11 mouse cellular contexts compared by ENCODE assay signal in genomic region chr2:18906421-18907084, GRCm38 (mm10).
DNase-seq lines count a peak whose midpoint lies in the region; ATAC-seq and TF ChIP-seq lines count a peak whose summit lies in the region.
"Had no signal": no experiment of that assay in that cellular context is flagged by ENCODE, and none has a peak within 500 bp of the region (broad histone marks: within the 10 kb centered on the region; RNA-seq: fewer than 3 reads in every experiment).

No protein-coding gene starts in this region.

- H3K9me3 ChIP-seq in CH12.LX (replicated peaks; ENCODE audit: low read length) = no peaks in the 10 kb centered on the region
- no peaks in the 10 kb centered on the region for H3K9me3 ChIP-seq in hindbrain, embryonic 16.5 days (ENCODE audit: control insufficient read depth, low read length)

- dilution Hi-C loops in CH12.LX (cut with MboI; ENCODE audit: extremely low pct_ligation_motif_present, extremely low pct_unique_long_range_greater_than_20kb, low sequenced_read_pairs) = no loop called here

- H3K4me3 ChIP-seq in CH12.LX (replicated peaks in 1 of 3; ENCODE audit: low read depth in 2 of 3, low read length in 2 of 3, poor library complexity in 1 of 3) = no peak overlapping the region
- H3K4me3 ChIP-seq in hindbrain, embryonic 16.5 days (ENCODE audit: low read length) = no peak overlapping the region

- no peaks in the 10 kb centered on the region for H3K27me3 ChIP-seq in CH12.LX (replicated peaks)
- H3K27me3 ChIP-seq in hindbrain, embryonic 16.5 days (replicated peaks; ENCODE audit: control insufficient read depth, insufficient read depth, low read length) = no peaks in the 10 kb centered on the region

- intact Hi-C loops in heart, postnatal 25 days (cut with DNase I) = no loop called here

- TF ChIP-seq RAD21 in CH12.LX (IDR thresholded peaks at IDR 0.05; ENCODE audit: low read depth, low read length) = no peak; the same call in 1 of the 2 replicates

- no peak for TF ChIP-seq POLR2A in CH12.LX (IDR thresholded peaks at IDR 0.05; ENCODE audit: low read depth, low read length)

- H3K4me2 ChIP-seq in CH12.LX (ENCODE audit: insufficient read depth, low read depth, poor library complexity, severe bottlenecking) = no peak overlapping the region
- no peak overlapping the region for H3K4me2 ChIP-seq in hindbrain, embryonic 16.5 days (ENCODE audit: low read length)
- H3K4me2 ChIP-seq: lung, embryonic 14.5 days had no signal

- DNase-seq in frontal cortex, postnatal 10 days (ENCODE audit: low spot score in 2 of 2) = no peak
- DNase-seq in CH12.LX (ENCODE audit: extremely low read depth) = no peak
- DNase-seq in cerebellum, adult 9-11 months = peak; percentile 55
- DNase-seq in heart, postnatal 25 days (ENCODE audit: low spot score) = no peak
- no peak for DNase-seq in heart, adult 9 months (ENCODE audit: low spot score in 2 of 2)
- DNase-seq: thymus, postnatal 36 days had no signal

- peak; percentile 59; the same call in 1 of the 2 replicates for ATAC-seq in frontal cortex, adult (ENCODE audit: low TSS enrichment)
- peak; percentile 97 for ATAC-seq in hindbrain, embryonic 16.5 days
- no peak for ATAC-seq in activated CD4-positive, CD25-positive, alpha-beta regulatory T cell, adult 4 months

- H3K9ac ChIP-seq in CH12.LX (ENCODE audit: insufficient read depth, low read depth) = no peak overlapping the region
- H3K9ac ChIP-seq in hindbrain, embryonic 16.5 days (ENCODE audit: low read depth, low read length) = no peak overlapping the region
- H3K9ac ChIP-seq: lung, embryonic 14.5 days had no signal

- peak in 1 of 2 experiments; percentile 28; a peak in 1 of 4 replicates for TF ChIP-seq CTCF in CH12.LX (conservative IDR thresholded peaks at IDR 0.05 in 1 of 2, IDR thresholded peaks at IDR 0.05 in 1 of 2; ENCODE audit: low read depth in 2 of 2, low read length in 2 of 2)

- in situ Hi-C loops in CH12.LX (cut with MboI; ENCODE audit: low pct_ligation_motif_present, low pct_unique_long_range_greater_than_20kb, low sequenced_read_pairs) = no loop called here

- H3K27ac ChIP-seq in CH12.LX (ENCODE audit: insufficient read depth, low read depth) = no peak overlapping the region
- H3K27ac ChIP-seq in hindbrain, embryonic 16.5 days (ENCODE audit: low read depth, low read length) = no peak overlapping the region; the same call in 1 of the 2 replicates
- H3K27ac ChIP-seq: kidney, postnatal 0 days had no signal

- peaks cover 4 to 89% of the 10 kb centered on the region in 2 experiments; a peak in 3 of 4 replicates for H3K4me1 ChIP-seq in CH12.LX (ENCODE audit: control insufficient read depth in 1 of 2, insufficient read depth in 2 of 2)
- no peaks in the 10 kb centered on the region for H3K4me1 ChIP-seq in hindbrain, embryonic 16.5 days (ENCODE audit: control insufficient read depth, insufficient read depth, low read depth, low read length)

- H3K36me3 ChIP-seq in CH12.LX (replicated peaks in 1 of 2; ENCODE audit: control insufficient read depth in 1 of 2, insufficient read depth in 1 of 2, low read length in 1 of 2) = peaks cover 0 to 62% of the 10 kb centered on the region in 2 experiments
- no peaks in the 10 kb centered on the region for H3K36me3 ChIP-seq in hindbrain, embryonic 16.5 days (ENCODE audit: control insufficient read depth, insufficient read depth, low read length)

- WGBS in hindbrain, embryonic 16.5 days = 32% methylated on average over 2 of the region's 2 CpGs

- no peak for TF ChIP-seq EP300 in CH12.LX (IDR thresholded peaks at IDR 0.05; ENCODE audit: low read length)

- no peaks in the 10 kb centered on the region; the same call in 1 of the 2 replicates for H3K79me2 ChIP-seq in CH12.LX (replicated peaks; ENCODE audit: control insufficient read depth, extremely low read depth, insufficient read depth, poor library complexity, severe bottlenecking)

TF ChIP-seq in CH12.LX, 34 proteins besides CTCF, POLR2A, EP300 and RAD21:
- TF ChIP-seq HCFC1 (IDR thresholded peaks at IDR 0.05; ENCODE audit: low read depth, low read length) (no peak), SMC3 (IDR thresholded peaks at IDR 0.05; ENCODE audit: low read depth, low read length) (0 out of 2 replicates have a peak, but pooled peaks have one; percentile 2), RCOR1 (conservative IDR thresholded peaks at IDR 0.05; ENCODE audit: low read depth, low read length) (no peak), USF2 (conservative IDR thresholded peaks at IDR 0.05; ENCODE audit: low read depth, low read length) (no peak)
TF ChIP-seq in CH12.LX: peak in this region for 1.
